Mouse (Mus musculus): ENCODE measurements around the gene Acvr1c.

- TF ChIP-seq CTCF (IDR thresholded peaks at IDR 0.05; ENCODE audit: extremely low read depth, insufficient read length, insufficient replicate concordance, low read depth, low read length) (peak; percentile 13; the same call in 1 of the 2 replicates), POLR2A (IDR thresholded peaks at IDR 0.05; ENCODE audit: low read depth, low read length) (no peak)
Observed at GRCm38 (mm10) chr2:58324118-58324901, 33.4 kb downstream of the Acvr1c start.
